Mouse (Mus musculus): ENCODE measurements around the gene Cdc34b. TPM values are rescaled to one million over a fixed set of nuclear protein-coding genes. Genes with fewer than 3 reads are reported as not detected.

Cdc34b gene
- total RNA-seq, 2 experiments from 2014 or later: 0.58 TPM; not detected in 1

DNA sequence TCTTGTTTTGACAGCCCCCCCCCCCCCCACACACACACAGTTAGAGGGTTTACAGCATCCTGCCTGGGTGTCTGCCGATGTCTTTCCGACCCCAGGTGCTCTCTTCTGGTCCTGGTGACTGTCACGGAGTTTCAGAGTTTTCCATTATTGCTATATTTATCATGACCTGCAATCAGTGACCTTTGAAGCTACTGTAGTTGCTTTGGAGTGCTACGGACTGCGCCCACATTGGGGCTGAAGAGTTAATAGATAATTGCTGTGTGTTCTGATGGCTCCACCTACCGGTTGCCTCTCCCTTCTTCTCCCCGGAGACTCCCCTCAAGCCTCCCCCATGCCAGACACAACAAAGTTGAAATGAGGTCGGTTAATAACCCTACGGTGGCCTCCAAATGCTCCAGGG is 24.8 kb upstream of the Cdc34b start:
- intact Hi-C loops (cut with DNase I): loop anchor here (5.0 kb wide), 1 partner anchor 84 kb away; no protein-coding TSS in a partner anchor
- H3K4me3 ChIP-seq: no peak overlapping the region
- peak; percentile 42 for TF ChIP-seq CTCF (IDR thresholded peaks at IDR 0.05)
- H3K27ac ChIP-seq: no peak overlapping the region
- no peak for DNase-seq (ENCODE audit: extremely low spot score in 1 of 2, low spot score in 2 of 2)

- TF ChIP-seq CTCF (IDR thresholded peaks at IDR 0.05): no peak
- H3K4me3 ChIP-seq: no peak overlapping the region
- intact Hi-C loops (cut with DNase I): loop anchor here (5.0 kb wide), 1 partner anchor 85 kb away; no protein-coding TSS in a partner anchor
- DNase-seq (ENCODE audit: extremely low spot score in 1 of 2, low spot score in 2 of 2): no peak
- no peak overlapping the region for H3K27ac ChIP-seq
Measured at GRCm38 (mm10) chr11:94717239-94717638, 24.3 kb upstream of the Cdc34b start.

- no peak overlapping the region for H3K27ac ChIP-seq
- no peak overlapping the region for H3K4me3 ChIP-seq
- intact Hi-C loops (cut with DNase I): loop anchor here (5.0 kb wide), 1 partner anchor 86 kb away; no protein-coding TSS in a partner anchor
- DNase-seq (ENCODE audit: extremely low spot score in 1 of 2, low spot score in 2 of 2): no peak
- no peak for TF ChIP-seq CTCF (IDR thresholded peaks at IDR 0.05)
Measured at GRCm38 (mm10) chr11:94718113-94718909, 23.3 kb upstream of the Cdc34b start.

DNA sequence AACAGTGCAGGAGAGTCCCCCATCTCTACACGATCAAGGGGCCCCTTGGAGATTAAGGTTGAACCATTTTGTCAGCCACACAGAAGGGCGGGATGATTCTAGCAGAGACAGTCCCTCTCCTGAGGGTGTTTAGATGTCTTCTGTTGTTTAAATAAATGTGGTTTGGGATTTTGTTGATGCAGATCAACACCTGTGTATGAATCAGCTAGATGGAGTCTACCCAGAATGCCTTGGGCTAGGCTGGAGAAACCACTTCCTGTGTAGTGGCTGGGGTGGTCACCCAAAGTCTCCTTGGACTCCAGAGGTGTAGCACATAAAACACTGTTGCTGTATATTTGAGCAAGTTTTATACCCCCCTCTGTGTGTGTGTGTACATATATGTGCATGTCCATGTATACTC is 22.4 kb upstream of the Cdc34b start:
- no peak overlapping the region for H3K4me3 ChIP-seq
- intact Hi-C loops (cut with DNase I): loop anchor here (5.0 kb wide), 1 partner anchor 87 kb away; no protein-coding TSS in a partner anchor
- DNase-seq (ENCODE audit: extremely low spot score in 1 of 2, low spot score in 2 of 2): no peak
- TF ChIP-seq CTCF (IDR thresholded peaks at IDR 0.05): no peak
- H3K27ac ChIP-seq: no peak overlapping the region

GRCm38 (mm10) chr11:94727306-94727705 is 14.3 kb upstream of the Cdc34b start:
- Histone ChIP-seq H3K4me3 (no peak overlapping the region), H3K27ac (no peak overlapping the region)
- DNase-seq (ENCODE audit: extremely low spot score in 1 of 2, low spot score in 2 of 2): no peak
- intact Hi-C loops (cut with DNase I): no loop called here
- TF ChIP-seq CTCF (IDR thresholded peaks at IDR 0.05): no peak

GRCm38 (mm10) chr11:94728545-94728944 is 13.0 kb upstream of the Cdc34b start:
- Histone ChIP-seq H3K27ac (no peak overlapping the region), H3K4me3 (no peak overlapping the region)
- TF ChIP-seq CTCF (IDR thresholded peaks at IDR 0.05): no peak
- DNase-seq (ENCODE audit: extremely low spot score in 1 of 2, low spot score in 2 of 2): no peak
- intact Hi-C loops (cut with DNase I): no loop called here

GRCm38 (mm10) chr11:94729565-94729964 is 12.0 kb upstream of the Cdc34b start:
- intact Hi-C loops (cut with DNase I): no loop called here
- no peak overlapping the region for H3K27ac ChIP-seq
- TF ChIP-seq CTCF (IDR thresholded peaks at IDR 0.05): peak; percentile 23
- DNase-seq (ENCODE audit: extremely low spot score in 1 of 2, low spot score in 2 of 2): no peak
- H3K4me3 ChIP-seq: no peak overlapping the region

DNA sequence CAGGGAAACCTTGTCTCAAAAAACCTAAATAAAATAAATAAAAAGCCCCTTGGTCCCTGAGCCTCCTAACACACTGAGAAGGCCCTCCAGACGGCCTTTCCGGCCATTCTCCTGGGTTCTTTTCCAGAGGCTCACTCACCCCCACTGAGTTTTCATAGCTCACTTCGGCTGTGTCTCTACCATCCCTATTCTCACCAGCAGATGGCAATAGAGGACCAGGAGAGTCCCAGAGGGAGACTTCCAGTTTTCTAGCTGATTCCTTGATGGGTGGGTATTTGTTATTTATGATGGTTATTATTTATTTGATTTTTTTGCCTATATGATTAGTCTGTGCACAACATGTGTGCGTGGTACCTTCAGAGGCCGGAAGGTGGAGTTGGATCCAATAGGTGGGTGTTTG is 11.3 kb upstream of the Cdc34b start:
- peak; percentile 93 for TF ChIP-seq CTCF (IDR thresholded peaks at IDR 0.05)
- intact Hi-C loops (cut with DNase I): loop anchor here (1.0 to 2.0 kb wide), 3 partner anchors 56 to 241 kb away; partner anchors contain the start of gene Col1a1
- DNase-seq (ENCODE audit: extremely low spot score in 1 of 2, low spot score in 2 of 2): peak; percentile 50 to 74

GRCm38 (mm10) chr11:94731229-94731628 is 10.4 kb upstream of the Cdc34b start:
- Histone ChIP-seq H3K27ac (no peak overlapping the region), H3K4me3 (no peak overlapping the region)
- no peak for TF ChIP-seq CTCF (IDR thresholded peaks at IDR 0.05)
- intact Hi-C loops (cut with DNase I): loop anchor here (2.0 kb wide), 2 partner anchors 206 to 240 kb away; partner anchors contain the start of gene Col1a1
- DNase-seq (ENCODE audit: extremely low spot score in 1 of 2, low spot score in 2 of 2): peak in 1 of 2 experiments; percentile 10

More for the DNA sequence above, 11.3 kb upstream of the Cdc34b start:
- H3K27ac ChIP-seq: no peak overlapping the region
- no peak overlapping the region for H3K4me3 ChIP-seq

DNA sequence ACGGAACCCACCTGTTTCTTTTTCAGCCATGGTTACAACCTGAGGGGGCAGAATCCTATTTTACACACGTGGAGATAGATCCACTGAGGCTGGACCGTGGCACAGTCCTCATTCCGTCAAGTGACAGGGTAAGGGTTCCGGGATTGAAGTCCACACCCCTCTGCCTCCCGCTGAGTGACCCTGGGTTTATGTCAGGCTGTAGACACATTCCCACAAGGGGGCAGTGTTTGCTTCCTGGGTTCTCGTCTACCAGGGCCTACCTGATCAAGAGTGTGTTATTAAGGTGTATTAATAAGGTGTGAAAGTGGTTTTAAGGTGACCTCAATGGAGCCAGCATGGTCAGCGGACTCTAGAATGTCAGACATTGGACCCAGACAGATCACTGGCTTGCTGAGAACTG is 8.8 kb upstream of the Cdc34b start:
- no peak for DNase-seq (ENCODE audit: extremely low spot score in 1 of 2, low spot score in 2 of 2)
- TF ChIP-seq CTCF (IDR thresholded peaks at IDR 0.05): peak; percentile 43
- no peak overlapping the region for H3K4me3 ChIP-seq
- intact Hi-C loops (cut with DNase I): no loop called here
- H3K27ac ChIP-seq: no peak overlapping the region

DNA sequence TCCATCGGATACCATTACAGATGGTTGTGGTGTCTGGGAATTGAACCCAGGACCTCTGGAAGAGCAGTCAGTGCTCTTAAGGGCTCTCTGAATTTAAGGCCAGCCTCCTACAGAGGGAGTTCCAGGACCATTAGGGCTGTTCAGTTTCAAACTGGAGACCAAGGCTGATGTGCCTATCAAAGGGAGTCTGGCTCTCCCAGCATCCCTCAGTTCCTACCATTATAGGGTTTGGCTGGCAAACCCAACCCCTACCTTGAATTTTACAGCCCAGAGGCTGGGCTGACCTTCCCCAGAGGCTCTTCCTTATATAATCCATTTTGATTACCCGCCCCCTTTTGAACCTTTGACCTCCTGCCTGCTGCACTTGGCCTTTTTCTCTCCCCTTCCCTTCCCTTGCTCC is 5.8 kb upstream of the Cdc34b start:
- DNase-seq (ENCODE audit: extremely low spot score in 1 of 2, low spot score in 2 of 2): no peak
- intact Hi-C loops (cut with DNase I): loop anchor here (5.0 kb wide), 1 partner anchor 42 kb away; no protein-coding TSS in a partner anchor
- Histone ChIP-seq H3K4me3 (no peak overlapping the region), H3K27ac (no peak overlapping the region)
- TF ChIP-seq CTCF (IDR thresholded peaks at IDR 0.05): no peak

DNA sequence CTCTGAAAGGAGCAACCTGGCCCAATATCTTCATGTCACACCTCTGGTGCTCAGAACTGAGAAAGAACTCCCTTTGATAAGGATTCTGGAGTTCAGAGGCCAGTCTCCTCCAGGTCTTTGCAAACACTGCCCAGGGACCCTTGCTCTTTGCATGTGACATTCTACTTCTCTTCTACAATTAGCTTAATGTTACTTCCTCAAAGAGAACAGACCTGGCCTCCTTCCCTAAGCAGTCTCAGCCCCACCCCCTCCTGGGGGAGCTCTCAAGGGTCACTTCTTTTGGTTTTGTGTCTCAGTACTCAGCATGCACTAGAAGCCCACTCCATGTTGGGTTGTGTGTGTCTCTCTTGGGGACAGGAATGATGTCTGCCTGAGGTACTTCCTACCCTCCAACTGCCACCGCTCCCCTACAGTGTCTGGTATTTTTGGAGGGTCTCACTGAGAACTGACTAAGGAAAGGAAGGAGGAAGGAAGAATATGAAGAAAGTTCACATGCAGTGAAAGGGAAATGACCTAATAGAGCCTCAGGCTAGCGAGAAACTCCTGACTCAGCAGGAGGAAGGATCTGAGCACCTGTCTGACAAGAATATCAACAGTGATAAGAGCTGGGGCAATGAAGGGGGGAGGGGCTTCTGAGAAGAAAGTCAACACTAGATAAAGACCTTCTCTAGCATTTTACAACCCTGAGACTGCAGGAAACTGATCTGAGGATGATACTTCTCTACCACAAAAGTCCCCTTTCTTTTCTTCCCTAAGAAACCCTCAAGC is 11.5 kb downstream of the Cdc34b start:
- no peak for DNase-seq (ENCODE audit: extremely low spot score in 1 of 2, low spot score in 2 of 2)
- intact Hi-C loops (cut with DNase I): no loop called here
- no peak overlapping the region for H3K27ac ChIP-seq
- no peak overlapping the region for H3K4me3 ChIP-seq
- TF ChIP-seq CTCF (IDR thresholded peaks at IDR 0.05): no peak
